Mouse (Mus musculus) midbrain, embryonic 10.5 days (tissue): ENCODE measurements around the gene Dzip1l. TPM values are rescaled to one million over a fixed set of nuclear protein-coding genes. Genes with fewer than 3 reads are reported as not detected.
A peak's percentile ranks its signal among the peaks of the same experiment; 100 is the strongest.
"Not testable (repeated sequence)": the region's sequence is repeated elsewhere in the genome, so short reads cannot be mapped to it uniquely, and the experiment has no call there.

Experiments
- DNase-seq: peaks from one replicate; pipeline ENCODE4 v3.0.0-alpha.2; 2017; ENCODE audit warnings: low spot score
- H3K27ac ChIP-seq: fragments of 300-500 bp; sonication (generic); replicated peaks from 2 replicates; pipeline ENCODE4 v1.5.1; 2016; ENCODE audit warnings: mild to moderate bottlenecking
- H3K27me3 ChIP-seq: fragments of 300-500 bp; sonication (generic); 2 replicates; pipeline ENCODE4 v1.6.1; 2016; ENCODE audit warnings: low read depth, mild to moderate bottlenecking; ENCODE audit not compliant: poor library complexity, severe bottlenecking
- H3K36me3 ChIP-seq: fragments of 300-500 bp; sonication (generic); 2 replicates; pipeline ENCODE4 v1.6.1; 2016; ENCODE audit warnings: mild to moderate bottlenecking, moderate library complexity
- H3K4me1 ChIP-seq: fragments of 300-500 bp; sonication (generic); 2 replicates; pipeline ENCODE4 v1.6.1; 2016
- H3K4me3 ChIP-seq: fragments of 300-500 bp; sonication (generic); 2 replicates; pipeline ENCODE4 v1.5.1; 2016; ENCODE audit warnings: mild to moderate bottlenecking, moderate library complexity
- H3K9me3 ChIP-seq: fragments of 300-500 bp; sonication (generic); replicated peaks from 2 replicates; pipeline ENCODE4 v1.6.1; 2016; ENCODE audit warnings: mild to moderate bottlenecking
- WGBS: fragments of 180-500 bp; shearing (Covaris S2); methylation state at CpG from one replicate; pipeline ENCODE4 v1.1.7; 2016; 5-methylcytosine and 5-hydroxymethylcytosine counted together
- polyA plus RNA-seq: library from polyadenylated mRNA; unstranded; fragments of >200 nt; fragmentation: Nextera tagmentation; extraction: Ambion mirVana; gene quantifications from 2 replicates; pipeline ENCODE4 v1.2.1, GENCODE M21; 2016

The Dzip1l gene
- 26.3 and 27.9 TPM in 2 replicates for polyA plus RNA-seq

GRCm38 (mm10) chr9:99629281-99630011 is at the start of gene Dzip1l:
Gene Dzip1l (plus strand): TSS chr9:99629496.
- peaks cover 16% of the 10 kb centered on the region for H3K36me3 ChIP-seq
- peaks cover 44% of the 10 kb centered on the region for H3K4me1 ChIP-seq
- under 1% methylated on average over 44 of the region's 44 CpGs for WGBS
- no peaks in the 10 kb centered on the region for H3K27me3 ChIP-seq
- H3K27ac ChIP-seq, result peak within 1 kb of the TSS; percentile 96
- DNase-seq, result peak; percentile 86
- H3K4me3 ChIP-seq, result peak within 1 kb of the TSS; percentile 79
- no peaks in the 10 kb centered on the region for H3K9me3 ChIP-seq

DNA sequence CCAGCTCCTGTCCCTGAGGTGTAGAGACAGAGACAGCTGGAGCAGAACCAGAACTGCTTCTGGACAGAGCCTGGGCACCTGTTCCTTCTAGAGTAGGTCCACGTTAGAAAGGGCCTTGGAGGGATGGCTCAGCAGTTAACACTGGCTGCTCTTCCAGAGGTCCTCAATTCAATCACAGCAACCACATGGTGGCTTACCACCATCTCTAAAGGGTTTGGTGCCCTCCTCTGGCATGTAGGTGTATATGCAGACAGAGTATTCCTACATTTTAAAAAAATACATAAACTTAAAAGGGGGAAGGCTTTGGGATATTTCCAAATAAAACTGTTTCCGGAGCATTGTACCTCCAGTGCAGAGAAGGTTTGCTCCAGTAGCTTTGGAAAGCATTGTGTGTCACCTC is 48.6 kb upstream of the Dzip1l start:
- Histone ChIP-seq H3K36me3 (peaks cover 77% of the 10 kb centered on the region), H3K4me3 (no peak overlapping the region), H3K4me1 (peaks cover 16% of the 10 kb centered on the region), H3K27ac (no peak overlapping the region), H3K9me3 (no peaks in the 10 kb centered on the region), H3K27me3 (no peaks in the 10 kb centered on the region)
- 65% methylated on average over 2 of the region's 2 CpGs for WGBS
- no peak for DNase-seq

- peak; percentile 71 for DNase-seq
- H3K36me3 ChIP-seq, result peaks cover 33% of the 10 kb centered on the region
- H3K4me3 ChIP-seq, result no peak overlapping the region
Measured at GRCm38 (mm10) chr9:99587505-99588202, 41.6 kb upstream of the Dzip1l start.

GRCm38 (mm10) chr9:99591144-99591543 is 38.2 kb upstream of the Dzip1l start:
- DNase-seq, result no peak
- no peaks in the 10 kb centered on the region for H3K36me3 ChIP-seq
- H3K27me3 ChIP-seq, result no peaks in the 10 kb centered on the region
- 84% methylated on average over 8 of the region's 8 CpGs for WGBS
- H3K27ac ChIP-seq, result 0 out of 2 replicates have a peak overlapping the region, but pooled peaks have one; percentile 10
- no peaks in the 10 kb centered on the region for H3K4me1 ChIP-seq
- H3K9me3 ChIP-seq, result peaks cover 3% of the 10 kb centered on the region; the same call in 1 of the 2 replicates
- H3K4me3 ChIP-seq, result no peak overlapping the region

More at GRCm38 (mm10) chr9:99587505-99588202, 41.6 kb upstream of the Dzip1l start:
- no peak overlapping the region for H3K27ac ChIP-seq
- H3K4me1 ChIP-seq, result no peaks in the 10 kb centered on the region
- H3K9me3 ChIP-seq, result no peaks in the 10 kb centered on the region
- 26% methylated on average over 8 of the region's 8 CpGs for WGBS
- H3K27me3 ChIP-seq, result no peaks in the 10 kb centered on the region

GRCm38 (mm10) chr9:99599127-99599526 is 30.2 kb upstream of the Dzip1l start:
- not testable (repeated sequence) for H3K27ac ChIP-seq, H3K27me3 ChIP-seq, H3K36me3 ChIP-seq, DNase-seq, H3K4me1 ChIP-seq, H3K9me3 ChIP-seq, H3K4me3 ChIP-seq
- 92% methylated on average over 6 of the region's 6 CpGs for WGBS

- no peaks in the 10 kb centered on the region for H3K9me3 ChIP-seq
- no peaks in the 10 kb centered on the region for H3K36me3 ChIP-seq
- H3K4me3 ChIP-seq, result no peak overlapping the region
- DNase-seq, result no peak
- 85% methylated on average over 2 of the region's 2 CpGs for WGBS
- no peaks in the 10 kb centered on the region for H3K4me1 ChIP-seq
- no peaks in the 10 kb centered on the region for H3K27me3 ChIP-seq
- H3K27ac ChIP-seq, result no peak overlapping the region
Measured at GRCm38 (mm10) chr9:99603566-99603965, 25.7 kb upstream of the Dzip1l start.

- H3K4me3 ChIP-seq, result no peak within 1 kb of the TSS
- no peak within 1 kb of the TSS for H3K27ac ChIP-seq
- DNase-seq, result no peak
- no peaks in the 10 kb centered on the region for H3K9me3 ChIP-seq
- WGBS, result 62% methylated on average over 2 of the region's 2 CpGs
- H3K27me3 ChIP-seq, result no peaks in the 10 kb centered on the region
- no peaks in the 10 kb centered on the region for H3K36me3 ChIP-seq
- H3K4me1 ChIP-seq, result no peaks in the 10 kb centered on the region
Measured at GRCm38 (mm10) chr9:99612202-99612601, 17.1 kb upstream of the Dzip1l start, which contains the start of gene A4gnt. Gene A4gnt (plus strand): TSS chr9:99612502.

DNA sequence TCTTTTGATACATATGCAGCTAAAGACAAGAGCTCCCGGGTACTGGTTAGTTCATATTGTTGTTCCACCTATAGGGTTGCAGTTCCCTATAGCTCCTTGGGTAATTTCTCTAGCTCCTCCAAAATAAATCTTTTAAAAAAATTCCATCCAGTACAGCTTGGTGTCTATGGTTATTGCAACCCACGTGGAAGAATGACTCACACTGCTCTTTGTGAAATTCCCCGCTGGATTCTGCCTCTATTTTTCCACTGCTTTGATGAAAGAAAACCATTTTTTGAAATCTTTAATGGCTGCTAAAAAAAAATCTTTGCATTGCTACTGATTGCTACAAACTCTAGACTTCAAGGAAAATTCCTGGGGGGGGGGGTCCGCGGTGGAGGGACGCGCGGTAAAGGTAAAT is 9.6 kb upstream of the Dzip1l start:
- no peak overlapping the region for H3K4me3 ChIP-seq
- H3K27me3 ChIP-seq, result no peaks in the 10 kb centered on the region
- no peaks in the 10 kb centered on the region for H3K36me3 ChIP-seq
- WGBS, result 93% methylated on average over 8 of the region's 8 CpGs
- no peak overlapping the region for H3K27ac ChIP-seq
- no peaks in the 10 kb centered on the region for H3K9me3 ChIP-seq
- no peaks in the 10 kb centered on the region for H3K4me1 ChIP-seq
- DNase-seq, result no peak

GRCm38 (mm10) chr9:99620196-99620595 is 9.1 kb upstream of the Dzip1l start:
- no peaks in the 10 kb centered on the region for H3K27me3 ChIP-seq
- H3K4me1 ChIP-seq, result no peaks in the 10 kb centered on the region
- no peaks in the 10 kb centered on the region for H3K9me3 ChIP-seq
- no peak overlapping the region for H3K27ac ChIP-seq
- 90% methylated on average over 11 of the region's 11 CpGs for WGBS
- no peak for DNase-seq
- H3K36me3 ChIP-seq, result no peaks in the 10 kb centered on the region
- H3K4me3 ChIP-seq, result no peak overlapping the region

- no peak for DNase-seq
- Histone ChIP-seq H3K9me3 (no peaks in the 10 kb centered on the region), H3K4me3 (no peak overlapping the region), H3K27me3 (no peaks in the 10 kb centered on the region), H3K27ac (no peak overlapping the region), H3K36me3 (no peaks in the 10 kb centered on the region), H3K4me1 (no peaks in the 10 kb centered on the region)
- 83% methylated on average over 1 of the region's 1 CpGs for WGBS
Measured at GRCm38 (mm10) chr9:99622034-99622433, 7.3 kb upstream of the Dzip1l start.

DNA sequence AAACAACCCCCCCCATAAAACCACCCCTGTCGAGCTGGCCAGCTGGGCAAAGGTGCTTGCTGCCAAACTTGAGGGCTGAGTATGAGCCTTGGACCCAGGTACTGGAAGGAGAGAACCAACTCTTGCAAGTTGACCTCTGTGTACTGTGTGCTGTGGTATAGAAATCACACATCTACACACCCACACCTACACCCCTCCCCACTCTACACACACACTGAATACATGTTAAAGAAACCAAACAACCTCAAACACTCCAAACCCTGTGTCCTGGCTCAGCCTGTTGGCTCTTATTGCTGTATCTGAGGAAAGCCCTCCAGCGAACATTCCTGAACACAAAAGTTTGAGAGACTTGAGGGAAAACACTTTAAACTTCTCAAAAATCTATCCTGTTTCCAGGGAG is 6.3 kb upstream of the Dzip1l start:
- H3K9me3 ChIP-seq, result no peaks in the 10 kb centered on the region
- H3K4me1 ChIP-seq, result no peaks in the 10 kb centered on the region
- no peak for DNase-seq
- no peaks in the 10 kb centered on the region for H3K27me3 ChIP-seq
- 69% methylated on average over 2 of the region's 2 CpGs for WGBS
- no peak overlapping the region for H3K4me3 ChIP-seq
- no peaks in the 10 kb centered on the region for H3K36me3 ChIP-seq
- no peak overlapping the region for H3K27ac ChIP-seq

- no peaks in the 10 kb centered on the region for H3K9me3 ChIP-seq
- no peaks in the 10 kb centered on the region for H3K36me3 ChIP-seq
- no peak for DNase-seq
- H3K4me1 ChIP-seq, result peaks cover 8% of the 10 kb centered on the region
- no peak overlapping the region for H3K4me3 ChIP-seq
- 81% methylated on average over 6 of the region's 6 CpGs for WGBS
- H3K27ac ChIP-seq, result no peak overlapping the region
- H3K27me3 ChIP-seq, result no peaks in the 10 kb centered on the region
Measured at GRCm38 (mm10) chr9:99624117-99624516, 5.2 kb upstream of the Dzip1l start.

DNA sequence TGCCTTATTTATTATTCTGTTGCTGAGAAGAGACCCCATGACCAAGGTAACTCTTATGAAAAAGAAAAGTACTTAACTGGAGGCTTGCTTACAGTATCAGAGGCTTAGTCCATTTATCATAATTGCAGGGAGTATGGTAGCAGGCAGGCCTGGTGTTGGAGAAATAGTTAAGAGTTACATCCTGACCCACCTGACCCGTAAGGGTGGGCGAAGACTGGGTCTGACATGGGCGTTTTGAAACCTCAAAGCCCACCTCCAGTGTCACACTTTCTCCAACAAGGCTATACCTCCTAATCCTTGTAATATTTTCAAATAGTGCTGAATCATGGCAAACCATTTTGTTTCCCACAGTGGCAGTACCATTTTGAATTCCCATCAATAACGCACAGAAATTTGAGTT is 715 bp upstream of the Dzip1l start:
- H3K4me3 ChIP-seq, result peak overlapping the region; percentile 79
- H3K9me3 ChIP-seq, result no peaks in the 10 kb centered on the region
- H3K36me3 ChIP-seq, result peaks cover 8% of the 10 kb centered on the region
- WGBS, result 62% methylated on average over 4 of the region's 4 CpGs
- peak overlapping the region; percentile 96 for H3K27ac ChIP-seq
- no peak for DNase-seq
- H3K4me1 ChIP-seq, result peaks cover 44% of the 10 kb centered on the region
- H3K27me3 ChIP-seq, result no peaks in the 10 kb centered on the region
